Mouse (Mus musculus) erythroblast, embryonic 14.5 days (primary cell): ENCODE data around the gene Olfr455. TPM values are rescaled to one million over a fixed set of nuclear protein-coding genes. Genes with fewer than 3 reads are reported as not detected.

Source experiments
- H3K27me3 ChIP-seq: 2 replicates; pipeline ENCODE4 v1.6.1; 2012; ENCODE audit warnings: inconsistent platforms; ENCODE audit not compliant: control insufficient read depth
- H3K36me3 ChIP-seq: 2 replicates; pipeline ENCODE4 v1.6.1; 2012; ENCODE audit warnings: mild to moderate bottlenecking, inconsistent platforms; ENCODE audit not compliant: control insufficient read depth
- H3K4me1 ChIP-seq: 2 replicates; pipeline ENCODE4 v1.6.1; 2012; ENCODE audit warnings: inconsistent platforms; ENCODE audit not compliant: control insufficient read depth
- H3K4me3 ChIP-seq: replicated peaks from 2 replicates; pipeline ENCODE3; 2012; ENCODE audit warnings: moderate library complexity, mild to moderate bottlenecking, inconsistent platforms
- H3K9me3 ChIP-seq: 2 replicates; pipeline ENCODE4 v1.6.1; 2012; ENCODE audit warnings: low read length, inconsistent platforms, mixed read lengths; ENCODE audit not compliant: control insufficient read depth
- GATA1 ChIP-seq: IDR thresholded peaks from 2 replicates; pipeline ENCODE4 v1.6.1; 2012; ENCODE audit warnings: low read length, inconsistent platforms, mixed read lengths
- TAL1 ChIP-seq: IDR thresholded peaks from 3 replicates; pipeline ENCODE4 v1.6.1; 2012; ENCODE audit warnings: low read length, inconsistent platforms, mixed read lengths
- polyA plus RNA-seq: library from polyadenylated mRNA; stranded (reverse); fragments of >175 nt; gene quantifications from 2 replicates; pipeline ENCODE4 v1.2.3, GENCODE M21; 2012

The Olfr455 gene
- polyA plus RNA-seq, 1 experiment = not detected

DNA sequence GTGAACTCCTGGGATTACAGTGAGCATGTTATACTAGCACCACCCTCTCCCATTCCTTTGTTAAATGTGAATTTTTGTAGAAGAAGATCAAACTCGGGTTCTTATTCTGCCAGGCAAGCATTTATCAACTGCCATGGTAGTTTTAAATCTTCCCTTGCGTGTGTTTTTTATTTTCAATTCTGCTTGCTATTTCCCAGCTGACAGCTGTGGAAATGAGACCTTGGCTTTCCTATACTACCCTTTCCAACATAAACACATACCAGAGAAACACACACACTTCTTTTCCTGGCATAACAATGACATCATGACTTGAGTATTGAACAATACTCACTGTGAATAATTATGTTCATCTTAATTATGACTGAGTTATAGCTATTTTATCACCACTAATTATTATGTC is 14.9 kb upstream of the Olfr455 start:
- Histone ChIP-seq H3K9me3 (no peaks in the 10 kb centered on the region), H3K4me3 (no peak overlapping the region), H3K27me3 (no peaks in the 10 kb centered on the region), H3K36me3 (no peaks in the 10 kb centered on the region), H3K4me1 (no peaks in the 10 kb centered on the region)
- TF ChIP-seq TAL1 = no peak
- no peak for TF ChIP-seq GATA1

DNA sequence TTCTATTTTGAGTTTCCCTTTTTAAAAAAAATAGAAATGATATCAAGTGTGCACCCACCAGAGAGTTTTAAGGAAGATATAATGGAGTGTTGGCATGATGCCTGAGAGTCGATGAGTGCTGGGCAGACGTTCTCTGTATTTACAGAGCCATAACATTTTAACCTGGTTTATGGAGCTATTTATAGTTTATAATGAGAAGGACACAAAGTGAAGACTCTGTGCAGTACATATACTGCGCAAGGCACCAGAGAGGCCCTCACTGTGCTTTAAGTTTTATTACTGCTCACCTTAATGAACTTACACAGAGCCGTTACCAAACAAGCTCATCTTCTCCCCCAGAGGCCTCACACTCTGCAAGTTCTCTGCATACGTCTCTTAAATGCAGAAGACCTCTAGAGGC is 13.5 kb upstream of the Olfr455 start:
- no peaks in the 10 kb centered on the region for H3K27me3 ChIP-seq
- H3K36me3 ChIP-seq = no peaks in the 10 kb centered on the region
- no peaks in the 10 kb centered on the region for H3K4me1 ChIP-seq
- no peak for TF ChIP-seq GATA1
- TF ChIP-seq TAL1 = no peak
- no peak overlapping the region for H3K4me3 ChIP-seq
- H3K9me3 ChIP-seq = no peaks in the 10 kb centered on the region

DNA sequence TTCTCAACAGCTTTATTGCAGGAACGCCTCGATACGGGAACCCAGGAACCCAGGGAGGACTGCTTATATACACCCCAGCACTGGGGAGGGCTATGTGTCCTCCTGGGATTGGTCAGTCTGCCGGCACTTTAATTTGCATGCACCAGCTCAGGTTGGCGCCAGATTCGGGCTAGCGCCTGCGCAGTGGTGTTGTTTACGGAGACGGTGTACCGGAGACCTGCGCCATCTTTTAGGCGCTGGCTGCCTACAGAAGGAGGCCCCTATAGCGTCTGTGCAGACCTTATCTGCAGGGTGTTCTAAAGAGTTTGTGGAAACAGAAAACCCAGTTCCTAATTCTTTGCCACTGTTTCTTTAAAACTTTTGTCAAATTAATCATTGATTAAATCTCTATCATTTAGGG is 11.3 kb upstream of the Olfr455 start:
- no peaks in the 10 kb centered on the region for H3K27me3 ChIP-seq
- no peaks in the 10 kb centered on the region for H3K4me1 ChIP-seq
- no peaks in the 10 kb centered on the region for H3K9me3 ChIP-seq
- no peak for TF ChIP-seq GATA1
- TF ChIP-seq TAL1 = no peak
- no peak overlapping the region for H3K4me3 ChIP-seq
- H3K36me3 ChIP-seq = no peaks in the 10 kb centered on the region

DNA sequence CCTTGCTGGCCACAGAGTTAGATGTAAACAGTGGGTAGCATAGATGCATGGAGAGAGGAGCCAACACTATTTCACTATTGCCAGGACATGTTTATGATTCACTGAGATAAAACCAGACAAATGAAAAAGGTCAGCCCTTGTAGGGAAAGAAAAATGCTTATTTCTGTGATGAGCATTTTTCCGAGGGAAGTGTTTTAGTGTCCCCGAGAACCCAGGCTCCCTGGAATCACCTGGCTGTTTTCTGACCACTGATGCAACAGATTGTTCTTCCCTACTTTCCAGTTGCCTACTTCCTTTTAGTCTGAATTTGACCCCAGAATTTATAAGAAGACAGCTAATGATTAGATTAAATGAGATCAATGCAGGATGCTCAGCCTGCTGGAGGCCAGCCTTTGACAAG is 1.2 kb downstream of the Olfr455 start:
- Histone ChIP-seq H3K27me3 (no peaks in the 10 kb centered on the region), H3K4me3 (no peak overlapping the region), H3K9me3 (no peaks in the 10 kb centered on the region), H3K36me3 (no peaks in the 10 kb centered on the region), H3K4me1 (no peaks in the 10 kb centered on the region)
- TF ChIP-seq GATA1 (no peak), TAL1 (no peak)

DNA sequence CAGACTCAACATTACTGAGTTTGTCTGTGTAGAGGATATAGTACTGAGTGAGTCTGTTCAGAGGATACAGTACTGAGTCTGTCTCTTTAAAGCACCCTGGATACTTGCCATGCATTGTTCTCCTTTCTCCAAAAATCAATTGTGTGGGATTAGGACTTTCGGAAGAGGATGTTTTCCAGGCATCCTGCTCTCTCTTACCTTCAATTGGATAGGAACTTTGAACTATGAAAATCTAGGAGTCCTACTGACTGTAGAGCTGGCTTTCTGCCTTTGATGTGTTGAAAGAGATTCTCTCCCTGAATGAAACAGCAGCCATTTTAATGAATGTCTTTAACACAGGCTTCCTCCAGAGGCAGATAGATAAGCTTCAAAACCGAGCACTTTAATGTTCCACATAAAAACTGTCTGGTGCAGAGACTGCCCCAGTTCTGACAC is 1.9 kb downstream of the Olfr455 start:
- no peak overlapping the region for H3K4me3 ChIP-seq
- no peak for TF ChIP-seq TAL1
- TF ChIP-seq GATA1 = no peak
- no peaks in the 10 kb centered on the region for H3K36me3 ChIP-seq
- H3K9me3 ChIP-seq = no peaks in the 10 kb centered on the region
- H3K4me1 ChIP-seq = no peaks in the 10 kb centered on the region
- H3K27me3 ChIP-seq = no peaks in the 10 kb centered on the region

DNA sequence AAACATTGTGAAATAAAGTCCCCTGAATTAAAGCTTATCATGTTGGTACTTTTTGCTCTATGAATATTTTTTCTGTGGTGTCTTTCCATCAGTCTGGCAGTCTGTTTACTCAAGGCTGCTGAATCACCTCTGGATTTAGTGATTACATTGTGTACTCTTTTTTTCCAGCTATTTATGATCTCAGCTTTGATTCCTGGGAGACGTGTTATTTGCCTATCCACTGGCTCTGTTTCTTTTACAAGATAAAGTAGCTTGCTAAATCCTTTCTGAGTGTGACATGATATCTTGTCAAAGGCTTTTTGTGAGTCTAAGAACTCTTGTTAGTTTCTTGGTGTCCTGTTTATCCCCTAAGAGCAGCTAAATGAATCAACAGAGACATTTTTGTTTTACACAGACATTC is 2.5 kb downstream of the Olfr455 start:
- Histone ChIP-seq H3K27me3 (no peaks in the 10 kb centered on the region), H3K4me1 (no peaks in the 10 kb centered on the region), H3K36me3 (no peaks in the 10 kb centered on the region), H3K9me3 (no peaks in the 10 kb centered on the region), H3K4me3 (no peak overlapping the region)
- TF ChIP-seq GATA1 = no peak
- TF ChIP-seq TAL1 = no peak

DNA sequence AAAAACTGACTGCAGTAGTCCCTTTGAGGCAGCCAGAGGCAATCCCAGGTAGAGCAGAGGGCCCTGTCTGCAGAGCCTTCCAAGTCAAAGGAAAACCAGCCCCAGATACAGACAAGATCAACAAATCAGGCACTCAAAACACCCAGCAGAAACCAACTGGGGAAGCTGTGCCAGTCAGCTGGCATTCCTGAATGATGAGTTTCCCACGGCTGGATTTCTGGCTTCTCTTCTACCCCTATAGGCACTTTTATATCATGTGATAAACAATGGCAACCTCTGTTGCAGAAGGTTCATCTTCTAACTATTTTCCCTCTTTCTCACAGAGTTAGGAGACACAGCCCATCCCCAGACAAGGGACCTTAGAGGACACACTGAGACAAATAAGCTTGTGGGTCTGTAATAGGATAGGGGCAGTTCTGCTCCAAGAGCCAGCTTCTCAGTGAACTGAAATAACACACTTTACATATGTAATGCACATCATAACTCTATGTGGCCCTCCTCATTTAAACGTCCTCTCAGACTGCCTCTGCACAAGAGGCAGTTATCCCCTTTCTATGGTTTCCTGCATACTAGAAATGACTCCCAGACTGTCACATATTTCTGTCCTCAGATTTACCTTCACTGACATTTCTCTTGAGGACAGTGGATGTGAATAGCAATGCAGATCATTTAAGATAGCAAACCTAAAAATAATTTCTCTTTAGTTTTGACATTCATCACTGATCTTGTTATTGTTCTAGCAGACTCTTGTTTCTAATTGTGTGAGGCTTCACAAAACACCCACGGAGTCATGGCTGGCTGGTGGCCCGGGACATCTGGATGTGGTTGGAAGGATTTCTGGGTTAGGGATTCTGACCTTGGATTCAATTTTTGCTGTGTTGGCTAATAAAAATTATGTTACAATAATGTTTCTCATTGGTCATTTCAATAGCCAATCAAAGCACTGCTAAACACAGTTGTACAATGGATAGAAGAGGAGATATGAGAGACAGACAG is 5.1 kb downstream of the Olfr455 start:
- H3K27me3 ChIP-seq = no peaks in the 10 kb centered on the region
- no peak for TF ChIP-seq TAL1
- no peak for TF ChIP-seq GATA1
- H3K9me3 ChIP-seq = peaks cover 5% of the 10 kb centered on the region
- no peaks in the 10 kb centered on the region for H3K36me3 ChIP-seq
- H3K4me1 ChIP-seq = no peaks in the 10 kb centered on the region
- H3K4me3 ChIP-seq = no peak overlapping the region

DNA sequence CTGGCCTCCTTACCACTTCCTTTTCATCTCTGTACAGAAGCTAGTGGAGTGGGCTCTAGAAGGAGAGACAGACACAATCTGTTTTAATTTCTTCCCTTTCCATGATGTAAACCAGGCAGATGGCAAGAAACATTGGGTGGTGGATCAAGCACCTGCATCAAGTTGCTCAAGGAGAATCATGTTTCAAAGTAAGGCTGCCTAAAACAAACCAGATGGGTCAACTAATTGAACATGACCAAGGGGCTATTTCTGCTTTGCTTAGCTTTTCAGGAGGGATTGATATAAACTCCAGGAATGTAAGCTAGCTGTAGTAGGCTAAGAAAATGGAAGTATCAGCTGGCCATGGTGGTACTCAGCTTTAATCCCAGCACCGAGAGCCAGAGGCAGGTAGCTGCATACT is 6.7 kb downstream of the Olfr455 start:
- Histone ChIP-seq H3K4me3 (no peak overlapping the region), H3K9me3 (peaks cover 5% of the 10 kb centered on the region), H3K4me1 (no peaks in the 10 kb centered on the region), H3K27me3 (no peaks in the 10 kb centered on the region), H3K36me3 (no peaks in the 10 kb centered on the region)
- TF ChIP-seq TAL1 (no peak), GATA1 (no peak)

DNA sequence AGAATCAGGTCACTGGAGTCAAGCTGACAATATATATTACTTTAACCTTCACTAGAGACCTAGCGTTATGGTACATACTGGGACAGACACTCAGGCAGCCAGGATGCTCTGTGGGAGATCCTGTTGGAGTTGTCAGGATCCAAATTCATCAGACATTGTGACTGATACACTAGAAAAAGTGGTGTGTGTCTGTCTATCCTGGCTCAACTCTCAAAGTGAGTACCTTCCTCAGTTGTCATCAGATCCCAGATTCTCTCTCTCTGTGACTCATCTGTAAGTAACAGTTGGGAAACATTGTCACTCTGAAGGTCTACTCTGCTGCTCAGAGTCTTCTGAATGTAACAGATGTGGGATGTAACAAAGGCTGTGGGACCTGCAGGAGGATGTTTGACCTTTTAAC is 7.7 kb downstream of the Olfr455 start:
- H3K9me3 ChIP-seq = peaks cover 5% of the 10 kb centered on the region
- H3K4me1 ChIP-seq = no peaks in the 10 kb centered on the region
- H3K36me3 ChIP-seq = no peaks in the 10 kb centered on the region
- no peak overlapping the region for H3K4me3 ChIP-seq
- TF ChIP-seq TAL1 = no peak
- TF ChIP-seq GATA1 = no peak
- no peaks in the 10 kb centered on the region for H3K27me3 ChIP-seq

DNA sequence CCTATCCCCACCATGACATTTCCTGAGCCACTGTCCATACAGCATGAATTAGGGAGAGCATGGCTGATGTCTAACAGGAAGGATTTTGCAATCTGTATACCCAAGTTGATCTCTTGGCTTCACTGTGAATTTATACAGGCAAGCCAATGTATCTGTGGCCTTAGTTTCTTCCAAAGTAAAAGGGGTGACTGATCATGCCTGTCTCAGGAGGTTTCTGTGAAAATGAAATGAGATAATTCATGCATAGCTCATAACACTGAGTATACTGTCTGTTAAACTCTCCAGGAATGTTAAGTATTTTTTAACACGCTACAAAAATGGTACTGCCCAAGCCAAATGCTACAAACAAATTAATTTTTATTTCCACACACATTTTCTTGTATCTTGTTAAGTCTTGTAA is 33.9 kb downstream of the Olfr455 start:
- Histone ChIP-seq H3K36me3 (no peaks in the 10 kb centered on the region), H3K27me3 (no peaks in the 10 kb centered on the region), H3K4me1 (no peaks in the 10 kb centered on the region), H3K9me3 (no peaks in the 10 kb centered on the region), H3K4me3 (no peak overlapping the region)
- TF ChIP-seq TAL1 = no peak
- no peak for TF ChIP-seq GATA1
